Mouse (Mus musculus): ENCODE measurements at regions not wholly inside any gene's neighbourhood (a gene's known extent, or its start where the extent isn't known, plus 50 kb on each side); places are given as distances from the start of the nearest gene placed in this dataset.

DNA sequence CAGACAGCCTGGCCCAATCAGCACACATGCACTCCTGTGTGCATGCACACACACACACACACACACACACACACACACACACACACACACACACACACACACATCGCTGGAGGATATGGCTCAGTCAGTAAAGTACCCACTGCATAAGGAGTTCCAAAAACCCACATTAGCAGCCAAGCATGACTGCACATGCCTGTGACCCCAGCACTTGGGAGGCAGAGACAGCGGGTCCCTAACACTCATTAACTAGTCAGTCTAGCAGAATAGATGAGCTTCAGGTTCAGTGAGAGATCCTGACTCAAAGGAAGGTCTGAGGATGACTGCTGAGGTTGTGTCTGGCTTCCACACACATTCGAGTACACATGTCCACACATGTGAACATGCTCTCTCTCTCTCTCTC is 65.4 kb upstream of the Thy1 start:
- TF ChIP-seq POLR2A (IDR thresholded peaks at IDR 0.05; ENCODE audit: insufficient read length, low read depth) (no peak), TCF12 (IDR thresholded peaks at IDR 0.05; ENCODE audit: insufficient read depth, poor library complexity, severe bottlenecking) (no peak), USF1 (IDR thresholded peaks at IDR 0.05; ENCODE audit: low read depth) (no peak), SRF (IDR thresholded peaks at IDR 0.05; ENCODE audit: control insufficient read depth, insufficient read length, low read depth) (no peak), MAX (IDR thresholded peaks at IDR 0.05; ENCODE audit: low read depth) (no peak), E2F4 (IDR thresholded peaks at IDR 0.05; ENCODE audit: insufficient read depth) (no peak), POLR2AphosphoS2 (IDR thresholded peaks at IDR 0.05; ENCODE audit: insufficient read length, low read depth) (no peak)
